Mouse (Mus musculus) thymus, postnatal 4 days (tissue): ENCODE measurements around the gene Tapbp.
"Not testable (repeated sequence)": the region's sequence is repeated elsewhere in the genome, so short reads cannot be mapped to it uniquely, and the experiment has no call there.

Source experiments
- DNase-seq: peaks from one replicate; pipeline ENCODE4 v3.0.0; 2021

The Tapbp gene

DNA sequence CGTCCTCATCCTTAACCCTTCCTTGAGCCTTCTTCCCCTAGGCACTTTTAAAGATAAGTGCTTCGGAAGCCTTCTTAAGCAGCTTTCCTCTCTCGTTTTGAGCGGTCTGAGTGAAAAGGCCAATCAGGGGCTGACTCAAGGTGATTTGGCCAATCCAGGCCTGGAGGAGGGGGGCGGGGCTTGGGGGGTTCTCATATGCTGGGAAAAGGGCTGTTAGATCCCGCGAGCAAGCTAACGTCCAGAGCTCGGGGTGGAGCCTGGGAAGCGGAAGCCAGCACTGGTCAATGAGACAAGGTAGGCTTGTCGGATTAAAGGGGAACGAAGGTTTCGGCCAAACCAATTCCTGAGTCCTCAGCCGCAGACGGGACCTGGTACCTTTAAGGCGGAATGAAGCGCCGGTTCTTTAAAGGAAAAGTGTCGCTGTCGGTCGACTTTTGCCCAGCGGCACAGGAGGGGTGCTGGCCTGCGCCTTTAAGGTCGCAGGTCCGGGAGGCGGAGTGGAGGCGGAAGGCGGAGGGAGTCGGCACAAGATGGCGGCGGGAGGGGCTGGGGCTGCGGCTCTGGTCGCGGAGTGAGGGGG is at the start of gene Tapbp, which contains the start of gene Zbtb22:
Gene Tapbp (plus strand): TSS at position 229 of the 580 bp plus-strand sequence.
Gene Zbtb22 (plus strand): TSS at position 234 of the 580 bp plus-strand sequence.
- peak; percentile 94 for DNase-seq

DNA sequence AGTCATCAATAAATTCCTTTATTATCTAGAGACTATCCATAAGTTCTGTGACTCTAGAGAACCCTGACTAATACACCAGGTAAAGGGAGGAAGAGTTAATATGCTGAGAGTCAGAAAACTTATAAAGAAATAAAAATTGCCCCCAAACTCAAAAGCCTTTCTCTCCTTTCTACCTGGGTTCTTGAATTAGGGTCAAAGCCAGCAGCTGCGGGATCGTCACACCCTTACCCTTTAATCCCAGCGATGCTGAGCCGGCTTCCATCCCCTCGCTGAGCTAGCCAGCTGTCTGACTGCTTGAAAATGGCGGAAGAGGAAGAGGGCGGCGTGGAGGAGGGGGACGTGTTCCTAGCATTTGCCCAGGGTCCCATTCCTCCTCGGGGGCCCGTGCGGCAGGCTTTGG is 42.2 kb upstream of the Tapbp start, which contains the start of gene Gm7029:
Gene Gm7029 (plus strand): TSS at position 301 of the 400 bp plus-strand sequence.
- DNase-seq = not testable (repeated sequence)

DNA sequence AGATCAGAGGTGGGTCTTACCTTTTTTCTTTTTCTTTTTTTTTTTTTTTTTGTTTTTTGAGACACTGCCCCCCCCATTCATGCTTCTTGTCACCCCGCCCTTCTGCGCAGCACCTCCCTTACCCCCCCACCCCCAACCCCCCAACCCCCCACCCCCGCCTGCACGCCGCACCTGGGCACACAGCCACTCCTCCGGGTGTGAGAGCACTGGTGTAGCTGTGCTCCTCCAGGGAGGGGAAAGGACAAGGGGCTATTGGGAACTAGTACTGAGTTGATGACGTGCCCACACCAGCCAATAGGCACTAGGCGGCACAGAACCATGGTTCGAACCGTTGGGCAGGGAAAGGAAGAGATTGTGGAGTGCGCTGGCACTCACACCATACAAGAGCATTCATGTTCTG is 41.3 kb upstream of the Tapbp start:
- peak; percentile 39 for DNase-seq

DNA sequence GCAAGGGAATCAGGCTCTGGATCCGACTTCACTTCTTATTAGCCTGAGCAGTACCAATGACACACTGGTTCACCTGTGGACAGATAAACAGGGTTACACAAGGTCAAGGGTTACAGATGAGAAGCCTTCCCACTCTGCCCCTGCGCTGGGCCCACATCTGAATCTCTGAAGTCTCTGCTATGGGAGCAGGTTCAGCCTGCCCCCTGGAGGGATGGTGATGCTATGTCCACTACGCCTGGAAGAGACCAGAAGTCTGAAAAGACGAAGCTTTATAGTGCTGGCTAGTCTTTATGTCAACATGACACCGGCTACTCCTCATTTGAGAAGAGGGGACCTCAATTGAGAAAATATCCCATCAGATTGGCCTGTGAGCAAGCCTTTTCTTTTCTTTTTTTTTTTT is 39.9 kb upstream of the Tapbp start:
- DNase-seq = peak; percentile 42

DNA sequence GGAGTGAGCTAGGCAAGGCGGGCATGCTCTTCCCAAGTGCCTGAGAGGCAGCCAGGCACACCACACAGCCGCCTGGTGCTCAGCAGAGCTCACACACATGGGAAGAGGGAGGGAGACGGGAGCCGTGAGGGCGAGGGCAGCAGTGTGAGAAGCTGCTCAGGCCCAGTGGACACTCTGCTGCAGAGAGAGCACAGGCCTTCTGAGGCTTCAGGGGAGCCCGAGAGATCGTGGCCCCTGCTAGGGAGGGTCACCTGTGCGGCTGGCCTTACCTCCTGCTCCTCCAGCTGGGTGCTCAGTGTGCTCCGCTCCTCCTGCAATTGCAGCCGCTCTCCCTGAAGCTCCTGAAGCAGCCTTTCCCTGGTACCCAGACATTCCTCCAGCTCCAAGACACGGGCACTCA is 31.4 kb upstream of the Tapbp start:
- DNase-seq = not testable (repeated sequence)

DNA sequence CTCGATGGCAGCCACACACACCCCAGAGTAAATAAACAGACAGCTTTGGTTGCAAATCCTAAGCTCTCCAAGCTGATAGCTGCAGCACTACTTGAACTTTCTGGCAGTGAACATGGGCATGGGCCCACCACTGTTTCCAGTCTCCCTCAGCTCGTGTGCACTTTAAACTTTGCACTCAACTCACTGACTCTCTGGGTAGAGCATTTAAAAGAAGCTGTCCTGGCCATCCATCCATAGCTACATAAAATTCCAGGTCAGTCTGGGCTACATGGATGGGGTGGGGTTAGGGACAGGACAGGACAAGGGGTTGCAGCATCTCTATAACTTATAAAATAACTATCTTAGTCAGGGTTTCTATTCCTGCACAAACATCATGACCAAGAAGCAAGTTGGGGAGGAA is 27.9 kb upstream of the Tapbp start:
- not testable (repeated sequence) for DNase-seq

DNA sequence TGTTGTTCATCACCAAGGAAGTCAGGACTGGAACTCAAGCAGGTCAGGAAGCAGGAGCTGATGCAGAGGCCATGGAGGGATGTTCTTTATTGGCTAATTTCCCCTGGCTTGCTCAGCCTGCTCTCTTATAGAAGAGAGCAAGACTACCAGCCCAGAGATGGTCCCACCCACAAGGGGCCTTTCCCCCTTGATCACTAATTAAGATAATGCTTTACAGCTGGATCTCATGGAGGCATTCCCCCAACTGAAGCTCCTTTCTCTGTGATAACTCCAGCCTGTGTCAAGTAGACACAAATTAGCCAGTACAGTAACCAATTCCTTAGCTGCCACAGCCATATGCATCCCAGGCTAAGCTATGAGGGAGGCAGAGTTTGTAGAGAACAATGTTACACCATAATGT is 27.5 kb upstream of the Tapbp start:
- not testable (repeated sequence) for DNase-seq

DNA sequence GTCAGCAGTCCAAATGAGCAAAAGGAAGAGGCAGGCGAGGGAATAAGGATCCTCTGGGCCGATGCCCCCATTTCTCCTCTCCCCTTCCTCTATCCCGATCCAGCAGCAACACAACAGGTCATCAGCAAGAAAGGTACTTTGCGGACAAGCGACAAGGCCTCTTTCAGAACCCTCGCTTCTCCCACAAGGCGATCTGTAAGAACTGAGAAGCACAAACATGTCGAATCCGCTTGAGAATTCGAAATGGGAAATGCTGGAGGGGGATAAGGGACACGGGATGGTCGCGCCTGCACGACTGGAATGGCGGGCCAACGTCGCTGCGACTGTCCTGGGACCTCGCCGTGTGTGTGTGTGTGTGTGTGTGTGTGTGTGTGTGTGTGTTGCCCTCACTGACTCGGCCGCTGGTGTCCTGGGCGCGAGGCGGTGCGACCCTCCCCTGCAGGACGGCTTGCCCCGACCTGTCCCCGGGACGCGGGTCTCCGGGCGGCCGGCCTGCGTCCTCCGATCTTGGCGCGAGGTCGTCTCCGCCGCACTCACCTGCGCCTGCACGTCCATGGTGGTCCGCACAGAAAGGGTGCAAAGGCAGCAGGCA is 25.7 kb upstream of the Tapbp start:
- not testable (repeated sequence) for DNase-seq

DNA sequence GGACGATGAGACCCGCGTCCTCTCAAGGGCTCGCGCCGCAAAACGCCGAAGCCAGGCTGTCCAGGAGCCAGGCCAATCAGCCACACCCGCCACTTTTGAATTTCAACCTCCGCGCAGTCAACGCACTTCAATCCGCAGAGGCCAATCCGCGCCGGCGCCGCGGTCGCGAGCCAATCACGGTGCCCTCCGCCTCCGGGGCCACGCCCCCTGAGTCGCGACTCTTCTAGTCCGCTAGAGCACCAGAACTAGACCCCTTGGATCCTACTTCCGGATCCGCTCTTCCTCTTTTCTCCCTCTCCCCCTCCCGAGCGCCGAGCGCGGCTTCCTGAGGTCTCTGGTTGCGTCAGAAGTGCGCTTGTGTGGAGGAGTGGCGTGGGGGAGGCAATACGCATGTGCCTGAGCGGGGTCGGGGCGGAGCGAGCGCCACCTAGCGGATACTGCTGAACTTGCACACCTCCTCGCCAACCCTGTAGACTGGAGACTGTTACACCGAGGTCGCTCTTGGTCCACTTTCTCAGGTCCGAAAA is 25.1 kb upstream of the Tapbp start, which contains the start of gene Kifc1:
Gene Kifc1 (minus strand): TSS at position 129 of the 527 bp plus-strand sequence.
- DNase-seq = peak; percentile 99

DNA sequence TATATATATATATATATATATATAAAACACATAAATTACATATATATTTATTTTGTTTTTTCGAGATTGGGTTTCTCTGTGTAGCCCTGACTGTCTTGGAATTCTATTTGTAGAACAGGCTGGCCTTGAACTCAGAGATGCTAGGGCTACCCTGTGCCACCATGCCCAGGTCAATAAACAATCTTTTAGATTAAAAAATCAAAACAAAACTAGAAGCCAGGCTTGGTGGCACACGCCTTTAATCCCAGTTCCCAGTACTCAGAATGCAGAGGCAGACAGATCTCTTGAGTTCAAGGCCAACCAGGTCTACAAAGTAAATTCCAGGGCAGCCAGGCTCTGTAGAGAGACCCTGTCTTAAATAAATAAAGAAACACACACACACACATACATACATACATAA is 24.3 kb upstream of the Tapbp start:
- DNase-seq = no peak

DNA sequence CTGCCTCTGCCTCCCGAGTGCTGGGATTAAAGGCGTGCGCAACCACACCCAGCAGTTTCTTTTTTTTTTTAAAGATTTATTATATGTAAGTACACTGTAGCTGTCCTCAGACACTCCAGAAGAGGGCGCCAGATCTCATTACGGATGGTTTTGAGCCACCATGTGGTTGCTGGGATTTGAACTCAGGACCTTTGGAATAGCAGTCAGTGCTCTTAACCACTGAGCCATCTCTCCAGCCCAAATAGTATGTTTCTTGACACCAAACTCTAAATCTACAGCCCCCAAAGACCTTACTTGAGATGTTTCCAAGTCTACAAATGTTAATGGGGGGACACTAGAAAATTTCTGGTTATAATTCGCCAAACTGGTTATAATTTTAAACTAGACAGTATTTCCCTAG is 23.8 kb upstream of the Tapbp start:
- peak; percentile 39 for DNase-seq

DNA sequence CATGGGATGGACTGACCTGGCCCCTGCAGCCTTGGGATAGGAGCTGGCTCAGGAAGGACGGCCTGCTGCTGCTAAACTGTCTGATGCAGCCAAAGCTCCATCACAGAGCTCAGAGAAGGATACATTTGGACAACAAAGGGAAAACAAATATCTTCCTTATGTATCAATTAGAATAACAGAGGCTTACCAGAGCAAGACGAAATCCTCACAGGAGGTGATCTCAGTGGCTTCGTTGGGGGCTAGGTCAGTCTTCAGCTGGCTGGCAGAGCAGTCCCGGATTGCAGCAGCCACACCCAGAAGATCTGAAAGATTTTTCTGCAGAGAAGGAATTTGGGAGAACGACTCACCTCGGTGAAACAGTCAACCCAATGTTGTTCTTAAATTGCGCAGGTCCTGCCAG is 23.3 kb upstream of the Tapbp start:
- DNase-seq = no peak

DNA sequence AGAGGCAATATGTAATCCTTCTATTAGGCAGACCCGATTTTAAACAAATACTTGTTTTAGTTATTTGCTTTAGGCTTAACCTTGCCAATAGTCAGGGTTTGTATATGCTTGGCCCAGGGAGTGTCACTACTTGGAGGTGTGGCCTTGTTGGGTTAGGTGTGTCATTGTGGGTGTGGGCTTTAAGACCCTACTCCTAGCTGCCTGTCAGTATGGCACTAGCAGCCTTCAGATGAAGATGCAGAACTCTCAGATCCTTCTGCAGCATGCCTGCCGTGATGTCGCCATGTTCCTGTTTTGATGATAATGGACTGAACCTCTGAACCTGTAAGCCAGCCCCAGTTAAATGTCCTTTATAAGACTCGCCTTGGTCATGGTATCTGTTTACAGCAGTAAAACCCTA is 22.7 kb upstream of the Tapbp start:
- not testable (repeated sequence) for DNase-seq

DNA sequence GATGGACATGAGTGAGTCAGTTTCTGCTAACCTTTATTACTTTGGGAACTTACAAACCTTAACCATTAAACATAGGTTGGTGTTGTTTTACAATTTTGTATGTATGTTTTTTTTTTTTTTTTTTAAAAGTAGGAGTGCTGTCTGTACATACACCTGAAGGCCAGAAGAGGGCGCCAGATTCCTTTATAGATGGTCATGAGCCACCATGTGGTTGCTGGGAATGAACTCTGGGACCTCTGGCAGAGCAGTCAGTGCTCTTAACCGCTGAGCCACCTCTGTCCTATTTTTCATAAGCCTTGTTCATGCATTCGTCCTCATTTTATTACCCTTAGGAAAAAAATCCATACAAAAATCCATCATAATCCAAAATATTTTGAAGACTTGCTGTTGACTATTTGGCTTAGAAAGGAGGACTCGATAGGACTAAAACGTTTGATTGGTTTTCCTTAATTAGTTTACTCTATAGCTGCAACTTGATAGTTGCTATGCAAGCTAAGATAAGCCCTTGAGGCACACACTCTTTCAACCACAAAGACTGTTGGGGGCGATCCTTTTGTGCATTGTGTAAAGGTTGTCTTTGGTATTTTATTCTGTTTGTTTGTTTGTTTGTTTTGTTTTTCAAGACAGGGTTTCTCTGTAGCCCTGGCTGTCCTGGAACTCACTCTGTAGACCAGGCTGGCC is 18.4 kb upstream of the Tapbp start:
- peak; percentile 63 for DNase-seq

DNA sequence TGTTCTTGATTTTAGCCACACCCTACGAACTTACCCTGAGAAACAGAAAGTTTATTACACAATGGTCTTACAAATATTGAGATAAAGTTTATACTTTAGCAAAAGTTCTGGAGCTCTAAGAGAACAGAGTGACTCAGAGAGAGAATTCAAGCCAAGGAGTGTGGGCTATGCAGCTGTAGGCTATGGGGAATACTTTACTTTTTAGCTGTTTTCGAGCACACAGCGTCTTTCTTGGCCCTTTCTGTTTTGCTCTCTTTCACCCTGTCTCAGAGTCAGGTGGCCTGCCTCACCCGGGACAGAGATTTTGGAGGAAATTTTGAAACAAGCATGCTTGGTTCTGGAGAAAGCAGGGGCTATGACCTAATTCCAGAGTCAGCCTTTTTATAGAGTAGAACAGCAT is 17.5 kb upstream of the Tapbp start:
- DNase-seq = not testable (repeated sequence)

DNA sequence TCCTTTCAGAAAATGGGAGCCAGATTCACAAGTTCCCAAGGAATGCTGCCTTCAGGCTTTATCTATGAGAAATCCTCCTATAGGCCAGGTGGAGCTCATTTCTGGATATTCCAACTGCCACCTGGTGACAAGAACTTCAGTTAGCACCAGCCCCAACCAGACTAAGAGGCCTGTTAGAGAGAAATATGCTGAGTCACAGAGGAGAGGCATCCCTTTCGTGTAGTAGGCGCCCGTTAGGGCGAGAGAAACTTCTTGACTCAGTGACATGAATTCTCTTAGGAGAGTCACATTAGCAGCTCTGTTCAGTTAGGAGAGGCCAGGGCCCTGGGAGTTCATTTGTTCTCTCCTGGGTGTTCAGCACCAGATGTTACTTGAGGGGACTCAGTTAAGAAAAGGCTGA is 16.1 kb upstream of the Tapbp start:
- no peak for DNase-seq

DNA sequence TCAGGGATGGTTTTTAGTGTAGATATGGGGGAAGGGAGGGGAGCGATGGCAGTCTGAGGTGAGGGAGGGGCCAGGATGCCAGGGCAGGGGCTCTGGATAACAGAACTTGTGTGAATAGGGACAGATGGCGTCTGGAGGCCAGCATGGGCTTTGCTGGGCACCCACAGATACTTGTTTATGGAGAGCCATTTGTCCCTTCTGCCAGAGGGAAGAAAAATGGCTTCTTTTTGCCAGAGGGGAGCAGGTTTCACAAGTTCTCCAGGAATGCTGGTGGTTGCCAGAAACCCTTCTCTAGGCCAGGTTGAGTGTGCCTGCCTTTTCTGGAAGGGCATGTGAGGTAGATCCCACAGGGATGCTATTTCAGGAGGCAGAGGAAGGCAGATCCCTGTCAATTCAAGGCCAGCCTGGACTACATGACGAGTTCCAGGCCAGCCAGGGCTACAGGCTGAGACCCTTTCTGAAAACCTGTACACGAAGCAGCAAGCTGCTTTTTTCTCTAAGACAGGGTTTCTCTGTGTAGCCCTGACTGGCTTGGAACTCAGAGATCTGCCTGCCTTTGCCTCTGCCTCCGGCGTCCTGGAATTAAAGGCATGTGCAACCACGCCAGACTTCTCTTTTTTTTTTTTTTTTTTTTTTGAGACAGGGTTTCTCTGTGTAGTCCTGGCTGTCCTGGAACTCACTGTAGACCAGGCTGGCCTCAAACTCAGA is 15.3 kb upstream of the Tapbp start:
- no peak for DNase-seq

DNA sequence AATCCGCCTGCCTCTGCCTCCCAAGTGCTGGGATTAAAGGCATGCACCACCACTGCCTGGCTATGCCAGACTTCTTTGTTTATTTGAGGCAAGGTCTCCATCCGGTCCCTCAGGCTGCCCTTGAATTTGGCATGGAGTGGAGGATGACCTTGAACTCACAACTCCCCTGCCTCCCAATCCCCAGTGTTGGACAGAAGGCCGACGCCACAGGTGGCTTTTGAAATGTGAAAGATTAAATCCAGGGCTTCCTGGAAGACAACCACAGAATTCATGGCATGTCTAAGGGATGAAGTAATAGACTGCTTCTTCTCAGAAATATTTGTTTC is 14.7 kb upstream of the Tapbp start:
- no peak for DNase-seq

DNA sequence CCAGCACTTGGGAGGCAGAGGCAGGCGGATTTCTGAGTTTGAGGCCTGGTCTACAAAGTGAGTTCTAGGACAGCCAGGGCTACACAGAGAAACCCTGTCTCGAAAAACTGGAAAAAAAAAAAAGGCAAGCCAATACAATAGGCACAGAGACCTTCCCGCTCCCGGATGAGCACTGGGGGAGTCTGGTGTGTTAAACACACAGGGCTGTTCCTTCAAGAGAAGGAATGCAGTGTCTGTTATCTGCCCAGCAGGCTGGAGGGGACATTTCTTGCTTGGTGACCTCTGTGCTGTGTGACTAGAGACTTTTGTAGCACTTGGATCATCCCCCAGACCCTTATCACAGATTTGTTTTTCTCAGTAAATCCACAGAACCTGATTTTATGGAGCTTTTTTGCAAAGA is 14.0 kb upstream of the Tapbp start:
- no peak for DNase-seq

DNA sequence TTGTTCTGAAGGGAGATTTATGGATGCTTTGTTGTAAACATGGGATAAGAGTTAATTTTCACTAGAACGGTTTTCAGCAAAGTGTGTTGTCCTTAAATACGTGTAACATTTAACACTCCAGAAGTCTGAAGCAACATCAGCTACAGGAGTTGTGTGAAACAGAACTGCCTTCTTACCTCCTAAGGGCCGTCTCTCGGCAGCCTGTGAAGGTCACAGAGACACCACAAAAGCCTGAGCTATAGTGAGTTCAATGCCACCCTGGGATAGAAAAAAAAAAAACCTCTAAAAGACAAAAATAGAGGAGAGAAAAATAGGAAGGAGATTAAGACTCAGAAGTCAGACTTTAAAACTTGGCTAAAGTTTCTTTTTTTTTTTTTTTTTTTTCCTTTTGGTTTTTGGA is 13.6 kb upstream of the Tapbp start:
- DNase-seq = no peak

DNA sequence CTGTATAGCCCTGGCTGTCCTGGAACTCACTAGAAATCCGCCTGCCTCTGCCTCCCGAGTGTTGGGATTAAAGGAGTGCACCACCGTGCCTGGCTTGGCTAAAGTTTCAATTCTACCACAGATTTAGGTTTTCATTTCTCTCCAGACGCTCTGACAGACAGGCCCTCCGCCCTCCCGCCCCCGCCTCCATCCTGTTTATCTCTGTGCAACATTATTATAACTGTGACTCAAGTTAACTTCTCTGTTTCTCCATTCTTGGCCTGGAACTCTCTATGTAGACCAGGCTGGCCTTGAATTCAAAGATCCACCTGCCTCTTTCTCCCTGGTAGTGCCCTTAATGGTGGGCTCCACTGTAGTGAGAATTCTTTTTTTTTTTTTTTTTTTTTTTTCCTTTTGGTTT is 13.2 kb upstream of the Tapbp start:
- no peak for DNase-seq

DNA sequence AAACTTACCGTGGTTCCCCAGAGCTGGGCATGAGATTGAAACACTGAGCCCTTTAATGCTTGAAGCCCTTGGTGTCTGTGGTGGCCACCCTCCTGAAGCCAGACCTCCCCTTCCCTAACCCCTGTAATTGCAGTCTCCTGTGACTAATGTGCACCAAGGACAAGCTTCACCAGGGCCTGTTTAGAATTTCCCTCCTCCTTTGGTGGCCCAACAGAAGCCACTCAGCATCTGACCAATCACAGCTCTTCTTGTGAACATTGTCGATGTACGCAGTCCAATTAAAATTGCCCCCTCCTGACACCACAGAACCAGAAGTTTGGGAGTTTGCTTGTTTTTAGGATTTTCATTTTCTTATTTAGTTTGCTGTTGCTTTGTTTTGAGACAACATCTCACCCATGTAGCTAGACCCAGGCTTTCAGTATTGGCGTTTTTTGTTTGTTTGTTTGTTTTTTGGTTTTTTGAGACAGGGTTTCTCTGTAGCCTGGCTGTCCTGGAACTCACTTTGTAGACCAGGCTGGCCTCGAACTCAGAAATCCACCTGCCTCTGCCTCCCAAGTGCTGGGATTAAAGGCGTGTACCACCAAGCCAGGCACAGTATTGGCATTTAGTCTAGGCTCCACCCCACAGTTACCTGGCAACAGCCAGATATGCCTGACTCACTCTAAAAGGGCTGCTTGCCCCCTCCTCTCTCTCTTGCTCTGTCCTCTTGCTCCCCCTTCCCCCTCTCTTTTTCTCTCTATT is 11.6 kb upstream of the Tapbp start:
- not testable (repeated sequence) for DNase-seq

DNA sequence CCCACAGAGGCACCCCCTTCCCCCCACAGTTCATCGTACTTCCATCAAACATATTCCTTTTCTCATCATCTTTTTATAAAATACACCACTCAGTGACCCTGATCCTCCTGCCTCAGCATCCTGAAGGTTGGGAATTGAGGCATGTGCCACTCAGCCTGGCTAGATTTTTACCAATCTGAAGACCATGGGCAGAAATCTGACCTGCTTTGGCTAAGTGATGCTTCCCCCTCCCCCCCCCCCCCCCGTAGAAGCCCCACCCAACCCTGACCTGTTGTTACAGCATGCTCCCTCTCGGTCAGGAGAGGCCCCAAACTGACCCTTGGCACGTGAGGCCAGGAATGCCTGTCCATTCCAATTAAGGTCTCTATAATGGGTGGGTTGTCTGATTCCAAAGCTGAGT is 10.9 kb upstream of the Tapbp start, which contains the start of gene Platr17:
Gene Platr17 (plus strand): TSS at position 301 of the 400 bp plus-strand sequence.
- not testable (repeated sequence) for DNase-seq
